Mouse (Mus musculus) yolk sac, embryonic 10.5 days (tissue): Measurements from ENCODE around the gene Scnn1a.
"Not testable (repeated sequence)": the region's sequence is repeated elsewhere in the genome, so short reads cannot be mapped to it uniquely, and the experiment has no call there.

Experiments used
- DNase-seq: peaks from one replicate; pipeline ENCODE4 v3.0.0-alpha.2; 2017; ENCODE audit warnings: low spot score

Scnn1a gene

DNA sequence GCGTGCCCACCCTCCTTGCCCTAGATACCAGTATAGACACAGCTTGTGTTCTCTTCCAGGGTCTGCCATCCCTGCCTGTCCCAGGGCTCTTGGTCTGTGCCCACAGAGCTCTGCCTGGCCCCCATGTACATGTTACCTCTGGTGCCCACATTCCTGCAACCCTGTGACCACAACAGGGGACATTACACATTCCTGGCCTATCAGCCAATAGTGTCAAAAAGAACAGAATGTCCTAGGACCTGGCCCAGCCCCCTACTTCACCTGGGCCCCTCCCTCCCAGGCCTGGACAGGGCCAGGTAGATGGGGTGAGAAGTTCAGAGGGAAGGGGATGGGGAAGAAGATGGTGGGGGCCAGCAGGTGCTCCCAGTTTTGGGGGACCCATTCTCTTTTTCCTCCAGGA, at the start of gene Scnn1a:
TSS of gene Scnn1a (plus strand) at position 337 of the 400 bp plus-strand sequence.
- no peak for DNase-seq

GRCm38 (mm10) chr6:125271455-125272227, 48.8 kb upstream of the Scnn1a start:
- DNase-seq: peak; percentile 86

DNA sequence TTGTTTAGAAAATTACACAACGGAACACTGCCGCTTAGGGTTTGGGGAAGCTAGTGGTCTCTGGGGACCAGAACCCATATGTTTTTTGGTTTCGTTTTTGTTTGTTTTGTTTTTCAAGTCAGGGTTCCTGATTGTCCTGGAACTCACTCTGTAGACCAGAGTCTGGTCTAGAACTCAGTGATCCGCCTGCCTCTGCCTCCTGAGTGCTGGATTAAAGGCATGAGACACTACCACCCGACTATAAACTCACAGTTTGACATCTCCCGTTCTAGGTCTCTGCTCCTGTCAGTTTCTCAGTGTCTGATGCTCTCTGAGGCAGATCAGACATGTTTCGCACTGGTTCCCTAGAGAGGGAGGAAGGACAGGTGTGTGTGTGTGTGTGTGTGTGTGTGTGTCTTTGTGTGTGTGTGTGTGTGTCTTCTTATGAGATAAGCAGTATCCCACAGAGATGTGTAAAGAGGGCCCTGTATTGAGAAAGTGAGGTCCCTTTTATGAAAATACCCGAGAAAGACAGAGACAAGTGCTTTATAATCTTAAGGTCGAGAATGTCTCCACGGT, 48.2 kb upstream of the Scnn1a start:
- no peak for DNase-seq

DNA sequence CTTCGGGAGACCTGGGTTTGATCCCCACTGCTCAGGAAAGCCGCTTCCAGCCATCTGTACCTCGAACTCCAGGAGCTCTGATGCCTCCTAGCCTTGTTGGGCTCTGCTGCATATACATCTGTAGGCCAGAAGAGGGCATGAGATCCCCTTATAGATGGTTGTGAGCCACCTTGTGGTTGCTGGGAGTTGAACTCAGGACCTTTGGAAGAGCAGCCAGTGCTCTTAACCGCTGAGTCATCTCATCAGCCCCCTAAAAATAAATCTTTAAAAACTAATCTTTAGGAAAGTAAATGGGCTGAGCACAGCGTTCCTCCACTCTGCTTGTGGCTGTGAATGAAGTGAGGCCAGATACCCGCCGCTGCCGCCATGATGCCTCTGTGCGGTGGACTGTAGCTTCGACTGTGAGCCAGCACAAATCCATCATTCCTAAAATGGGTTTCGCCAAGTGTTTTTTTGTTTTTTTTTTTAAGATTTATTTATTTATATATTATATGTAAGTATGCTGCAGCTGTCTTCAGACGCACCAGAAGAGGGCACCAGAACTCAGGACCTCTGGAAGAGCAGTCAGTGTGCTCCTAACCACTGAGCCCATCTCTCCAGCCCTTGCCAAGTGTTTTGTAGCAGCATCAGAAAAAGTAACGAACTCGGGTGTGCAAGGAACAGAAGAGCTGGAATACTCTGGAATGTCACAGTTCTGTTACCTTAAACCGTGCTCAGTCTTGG, 45.5 kb upstream of the Scnn1a start:
- DNase-seq: peak; percentile 32

DNA sequence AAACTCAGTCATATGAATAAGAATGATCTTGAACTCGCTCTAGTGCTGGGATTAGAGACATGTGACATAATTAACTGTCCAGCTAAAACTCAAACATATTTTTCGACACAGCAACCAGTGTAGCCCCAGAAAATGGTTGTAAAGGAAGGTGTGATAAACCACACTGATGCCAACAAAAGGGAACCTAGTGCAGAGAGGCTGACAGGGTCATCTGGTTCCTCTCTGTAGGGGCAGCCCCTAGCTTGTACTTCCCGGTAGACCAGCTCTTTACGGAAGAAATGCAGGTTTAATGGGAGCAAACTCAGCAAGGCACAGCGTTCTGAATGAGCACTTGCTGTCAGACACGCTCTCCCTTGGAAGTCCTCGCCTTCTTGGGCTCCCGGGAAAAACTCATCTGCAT, 40.7 kb upstream of the Scnn1a start:
- no peak for DNase-seq

- DNase-seq: not testable (repeated sequence)
Observed at GRCm38 (mm10) chr6:125282721-125283120, 37.7 kb upstream of the Scnn1a start.

DNA sequence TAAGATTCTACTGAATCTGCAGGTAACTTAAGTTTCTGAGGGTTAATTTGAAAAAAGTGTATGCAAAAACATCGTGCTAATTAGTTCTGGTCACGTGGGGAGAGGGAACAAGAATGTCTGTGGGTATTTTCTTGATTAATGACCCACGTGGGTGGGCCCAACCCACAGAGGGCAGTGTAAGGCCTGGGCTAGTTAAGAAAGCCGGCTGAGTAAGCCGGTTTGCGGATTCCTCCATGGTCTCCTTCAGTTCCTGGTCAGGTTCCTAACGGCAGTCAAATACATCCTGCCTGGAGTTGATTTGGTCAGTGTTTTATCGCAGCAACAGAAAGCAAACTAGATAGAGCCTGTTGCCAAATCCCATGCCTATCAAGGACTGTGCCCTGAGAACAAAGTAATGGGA, 36.2 kb upstream of the Scnn1a start:
- no peak for DNase-seq

DNA sequence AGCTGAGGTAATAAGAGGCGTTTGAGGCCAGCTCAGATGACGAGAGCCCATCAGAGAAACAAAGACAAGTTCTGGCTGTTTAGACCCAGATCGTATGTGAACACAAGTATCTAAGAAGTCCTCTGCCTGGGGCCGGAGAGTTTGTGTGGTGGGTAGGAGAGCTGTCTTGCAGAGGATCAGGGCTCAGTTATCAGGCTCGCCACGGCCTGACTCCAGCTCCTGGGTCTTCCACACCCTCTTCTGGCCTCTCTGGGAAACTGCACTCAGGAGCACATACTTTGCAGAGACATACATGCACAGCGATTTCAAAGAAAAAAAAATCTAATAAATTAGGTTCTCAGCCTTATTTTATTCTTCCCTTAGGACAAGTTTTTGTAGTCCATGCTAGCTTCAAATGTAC, 35.7 kb upstream of the Scnn1a start:
- no peak for DNase-seq

- no peak for DNase-seq
Observed at GRCm38 (mm10) chr6:125285890-125286289, 34.6 kb upstream of the Scnn1a start, which contains the start of gene Tuba3a. Gene Tuba3a (minus strand): TSS chr6:125286042.

- no peak for DNase-seq
Observed at GRCm38 (mm10) chr6:125286944-125287343, 33.5 kb upstream of the Scnn1a start.

GRCm38 (mm10) chr6:125288730-125289129, 31.7 kb upstream of the Scnn1a start:
- DNase-seq: no peak

DNA sequence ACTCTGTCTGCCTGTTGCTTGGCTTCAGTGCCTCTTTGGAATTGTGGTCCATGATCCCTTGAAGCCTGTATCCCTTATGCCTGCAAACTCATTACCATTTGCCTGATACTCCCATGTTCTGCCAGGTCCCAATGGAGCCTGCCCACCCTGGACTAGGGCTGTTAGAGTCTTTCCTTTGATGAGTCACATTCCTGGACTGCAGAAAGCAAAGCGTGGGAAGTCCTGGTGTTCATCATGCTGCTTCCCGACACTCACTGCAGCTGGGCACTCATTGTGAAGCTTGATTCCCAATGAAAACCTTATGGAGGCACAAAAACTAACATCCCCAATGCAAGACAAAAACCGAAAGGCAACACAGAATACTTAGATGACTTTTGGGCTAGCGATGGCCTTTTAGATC, 29.1 kb upstream of the Scnn1a start:
- no peak for DNase-seq

DNA sequence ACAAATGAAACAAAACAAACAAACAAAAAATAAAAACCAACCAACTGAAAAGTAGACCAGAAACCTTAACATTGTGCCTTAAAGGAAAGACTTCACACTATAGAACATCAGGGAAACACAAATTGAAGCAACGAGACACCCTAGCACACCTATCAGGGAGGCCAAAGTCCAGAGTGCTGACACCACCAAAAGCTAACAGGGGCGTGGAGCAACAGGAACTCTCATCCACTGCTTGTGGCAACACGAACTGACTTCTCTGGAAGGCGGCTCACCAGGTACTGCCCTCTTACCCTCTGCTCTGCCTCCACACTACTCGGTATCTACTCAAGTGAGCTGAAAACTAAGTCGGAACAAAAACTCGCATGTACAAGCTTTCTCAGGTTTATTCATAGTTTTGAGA, 28.2 kb upstream of the Scnn1a start:
- peak; percentile 72 for DNase-seq

- DNase-seq: no peak
Observed at GRCm38 (mm10) chr6:125294049-125294448, 26.4 kb upstream of the Scnn1a start.

DNA sequence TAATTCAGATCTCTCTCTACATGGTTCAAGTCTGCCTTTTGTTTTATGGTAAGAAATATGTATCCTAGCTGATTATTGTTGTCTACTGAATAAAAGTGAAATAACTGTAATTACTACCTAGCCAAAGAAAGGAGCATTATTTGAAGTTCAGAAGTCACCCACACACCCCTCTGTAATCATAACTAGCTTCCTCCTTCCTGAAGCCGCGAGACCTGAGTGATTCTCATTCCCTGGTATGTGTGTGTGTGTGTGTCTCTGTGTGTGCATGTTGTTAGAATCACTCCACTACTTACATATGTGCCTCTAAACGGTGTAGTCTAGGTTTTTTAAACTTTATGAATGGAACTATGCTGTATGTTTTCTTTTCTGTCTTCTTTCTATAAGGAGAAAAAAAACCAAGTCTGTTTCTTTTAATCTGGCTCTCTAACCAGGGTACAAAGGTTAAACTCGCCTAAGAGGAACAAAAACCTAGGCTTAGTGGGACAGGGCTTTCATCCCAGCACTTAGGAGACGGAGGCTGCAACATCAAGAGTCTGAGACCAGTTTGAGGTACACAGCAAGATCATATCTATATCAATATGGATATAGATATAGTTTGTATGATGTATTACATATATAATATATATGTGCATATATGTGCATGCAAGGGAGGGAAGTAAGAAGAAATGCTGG, 23.2 kb upstream of the Scnn1a start:
- DNase-seq: no peak

- DNase-seq: no peak
Observed at GRCm38 (mm10) chr6:125300982-125301381, 19.5 kb upstream of the Scnn1a start.

- DNase-seq: no peak
Observed at GRCm38 (mm10) chr6:125302231-125302982, 18.1 kb upstream of the Scnn1a start.

DNA sequence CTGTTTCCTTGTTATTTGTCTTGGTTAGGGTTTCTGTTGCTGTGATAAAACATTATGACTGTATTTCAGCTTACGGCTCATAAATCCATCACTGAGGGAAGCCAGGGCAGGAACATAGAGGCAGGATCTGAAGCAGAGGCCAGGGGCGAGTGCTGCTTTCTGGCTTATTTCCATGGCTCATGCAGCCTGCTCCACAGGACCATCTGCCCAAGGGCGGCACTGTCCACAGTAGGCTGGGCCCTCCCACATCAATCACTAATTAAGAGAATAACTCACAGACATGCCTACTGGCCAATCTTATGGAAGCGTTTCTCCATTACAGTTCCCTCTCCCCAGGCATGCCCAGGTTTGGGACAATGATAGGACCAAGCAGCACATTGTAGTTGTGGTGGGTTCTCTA, 17.2 kb upstream of the Scnn1a start:
- no peak for DNase-seq

DNA sequence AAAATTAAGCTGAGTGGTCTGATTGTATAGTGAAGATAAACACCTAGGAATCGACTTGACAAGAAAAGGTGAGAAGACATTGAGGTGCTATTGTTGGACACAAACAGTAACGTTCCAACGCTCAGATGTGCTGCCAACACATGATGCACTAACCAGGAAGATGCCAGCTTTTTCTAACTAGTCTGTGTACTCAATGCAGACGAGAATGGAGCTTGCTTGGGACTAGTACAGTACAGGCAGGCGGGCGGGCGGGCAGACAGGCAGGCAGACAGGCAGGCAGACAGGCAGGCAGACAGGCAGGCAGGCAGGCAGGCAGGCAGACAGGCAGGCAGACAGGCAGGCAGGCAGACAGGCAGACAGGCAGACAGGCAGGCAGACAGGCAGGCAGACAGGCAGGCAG, 16.1 kb upstream of the Scnn1a start:
- DNase-seq: not testable (repeated sequence)

DNA sequence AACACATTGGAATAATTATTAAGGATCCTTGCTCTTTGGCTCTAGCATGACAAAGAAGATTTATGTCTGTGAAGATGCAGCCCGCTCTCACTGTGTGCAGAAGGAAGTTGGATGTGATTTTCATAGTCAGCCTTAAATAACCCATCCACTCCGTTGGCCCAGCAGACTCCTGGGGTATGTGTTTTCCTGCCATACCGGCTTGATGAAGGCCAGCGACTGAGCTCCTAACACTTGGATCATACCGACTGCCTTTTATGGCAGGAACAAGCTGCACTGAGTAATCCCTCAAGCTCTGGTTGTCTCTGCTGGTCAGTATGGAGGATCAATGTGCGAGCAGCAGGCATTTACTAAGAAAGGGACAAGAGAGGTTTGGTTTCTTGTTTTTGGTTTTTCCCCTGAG, 15.0 kb upstream of the Scnn1a start:
- DNase-seq: no peak

GRCm38 (mm10) chr6:125307091-125307490, 13.4 kb upstream of the Scnn1a start:
- DNase-seq: no peak

DNA sequence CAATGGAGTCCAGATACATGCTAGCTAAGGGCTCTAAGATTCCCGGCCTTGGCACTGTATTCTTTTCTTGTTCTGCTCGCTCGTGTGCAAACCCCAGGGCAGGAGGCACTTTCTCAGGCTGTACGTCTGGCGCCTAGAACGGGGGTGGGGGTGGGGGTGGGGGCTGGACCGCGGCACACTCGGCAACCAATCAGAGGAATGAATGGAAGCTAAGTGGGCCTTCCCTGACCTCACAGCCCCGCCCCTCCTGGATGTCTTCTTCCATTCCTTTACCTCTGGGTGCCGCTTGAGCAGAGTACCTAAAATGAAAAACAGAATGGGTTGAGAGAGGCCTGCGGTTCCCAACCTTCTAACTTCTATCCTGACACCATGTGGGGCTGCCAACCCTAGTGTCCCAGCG, 11.5 kb upstream of the Scnn1a start:
- no peak for DNase-seq
